Mouse (Mus musculus) naive thymus-derived CD4-positive, alpha-beta T cell, adult 5 months (primary cell): ENCODE results near the gene Oprm1. TPM values are rescaled to one million over a fixed set of nuclear protein-coding genes. Genes with fewer than 3 reads are reported as not detected.

Source experiments
- polyA plus RNA-seq: library from polyadenylated mRNA; unstranded; fragments of 100-300 nt; shearing (Covaris generic); gene quantifications from one replicate; pipeline ENCODE4 v1.2.1, GENCODE M21; 2017

Oprm1 gene
- polyA plus RNA-seq: 1.3 TPM

GRCm38 (mm10) chr10:6758206-6758605 lies at the start of gene Oprm1:
TSS of gene Oprm1 (plus strand) at chr10:6758506.

GRCm38 (mm10) chr10:6761287-6761811 lies 3.0 kb downstream of the Oprm1 start, which contains the start of gene Gm10945:
TSS of gene Gm10945 (minus strand) at chr10:6761761.

GRCm38 (mm10) chr10:7052315-7053017 lies 294.2 kb downstream of the Oprm1 start, which contains the start of gene Ipcef1:
TSS of gene Ipcef1 (minus strand) at chr10:7052478.

Other genes starting within 250 kb of the Oprm1 start
- not detected for gene Gm10945, start 3.3 kb downstream of the Oprm1 start, polyA plus RNA-seq